Mouse (Mus musculus) C2C12 (cell line): ENCODE results near the gene Bmp6. TPM values are rescaled to one million over a fixed set of nuclear protein-coding genes. Genes with fewer than 3 reads are reported as not detected.

Experiments used
- H3K27me3 ChIP-seq: one replicate; pipeline ENCODE4 v1.6.1; 2011; ENCODE audit not compliant: control insufficient read depth, insufficient read depth, insufficient read length
- H3K36me3 ChIP-seq: one replicate; pipeline ENCODE4 v1.6.1; 2011; ENCODE audit not compliant: control insufficient read depth, insufficient read depth
- H3K4me3 ChIP-seq: one replicate; pipeline ENCODE4 v1.5.1; 2011; ENCODE audit warnings: mild to moderate bottlenecking, control low read depth; ENCODE audit not compliant: poor library complexity, insufficient read depth, severe bottlenecking
- H3K79me2 ChIP-seq: one replicate; pipeline ENCODE4 v1.6.1; 2011; ENCODE audit not compliant: control insufficient read depth, insufficient read depth
- H3K79me3 ChIP-seq: one replicate; pipeline ENCODE4 v1.6.1; 2011; ENCODE audit warnings: low read depth, control low read depth
- H3ac ChIP-seq: one replicate; pipeline ENCODE3; 2011; ENCODE audit warnings: low read depth; ENCODE audit not compliant: control insufficient read depth, insufficient read length
- CEBPB ChIP-seq: IDR thresholded peaks from one replicate; pipeline ENCODE4 v1.6.1; 2011; ENCODE audit warnings: low read depth, mild to moderate bottlenecking, control low read depth, moderate library complexity
- CTCF ChIP-seq: IDR thresholded peaks from one replicate; pipeline ENCODE4 v1.5.1; 2011; ENCODE audit not compliant: control insufficient read depth, insufficient read depth, insufficient read length
- FOSL1 ChIP-seq: IDR thresholded peaks from one replicate; pipeline ENCODE4 v1.8.0; 2011; ENCODE audit warnings: mild to moderate bottlenecking, low read length; ENCODE audit not compliant: poor library complexity, insufficient read depth, severe bottlenecking
- MAX ChIP-seq: IDR thresholded peaks from one replicate; pipeline ENCODE4 v1.6.1; 2011; ENCODE audit warnings: mild to moderate bottlenecking, control low read depth
- MYOD1 ChIP-seq: IDR thresholded peaks from one replicate; pipeline ENCODE4 v1.6.1; 2011; ENCODE audit warnings: low read depth; ENCODE audit not compliant: control insufficient read depth, insufficient read length
- MYOG ChIP-seq: IDR thresholded peaks from one replicate; pipeline ENCODE4 v1.6.1; 2011; ENCODE audit not compliant: control insufficient read depth, insufficient read length; ENCODE audit errors: extremely low read depth
- USF1 ChIP-seq: IDR thresholded peaks from one replicate; pipeline ENCODE4 v1.6.1; 2011; ENCODE audit warnings: low read depth, mild to moderate bottlenecking, control low read depth, moderate library complexity
- polyA plus RNA-seq: library from polyadenylated mRNA; unstranded; fragments of >200 nt; fragmentation: generic; extraction: Trizol; gene quantifications from one replicate; pipeline ENCODE4 v1.2.1, GENCODE M21; 2012; ENCODE audit warnings: missing spikeins

The Bmp6 gene
- polyA plus RNA-seq, 1 experiment = not detected

DNA sequence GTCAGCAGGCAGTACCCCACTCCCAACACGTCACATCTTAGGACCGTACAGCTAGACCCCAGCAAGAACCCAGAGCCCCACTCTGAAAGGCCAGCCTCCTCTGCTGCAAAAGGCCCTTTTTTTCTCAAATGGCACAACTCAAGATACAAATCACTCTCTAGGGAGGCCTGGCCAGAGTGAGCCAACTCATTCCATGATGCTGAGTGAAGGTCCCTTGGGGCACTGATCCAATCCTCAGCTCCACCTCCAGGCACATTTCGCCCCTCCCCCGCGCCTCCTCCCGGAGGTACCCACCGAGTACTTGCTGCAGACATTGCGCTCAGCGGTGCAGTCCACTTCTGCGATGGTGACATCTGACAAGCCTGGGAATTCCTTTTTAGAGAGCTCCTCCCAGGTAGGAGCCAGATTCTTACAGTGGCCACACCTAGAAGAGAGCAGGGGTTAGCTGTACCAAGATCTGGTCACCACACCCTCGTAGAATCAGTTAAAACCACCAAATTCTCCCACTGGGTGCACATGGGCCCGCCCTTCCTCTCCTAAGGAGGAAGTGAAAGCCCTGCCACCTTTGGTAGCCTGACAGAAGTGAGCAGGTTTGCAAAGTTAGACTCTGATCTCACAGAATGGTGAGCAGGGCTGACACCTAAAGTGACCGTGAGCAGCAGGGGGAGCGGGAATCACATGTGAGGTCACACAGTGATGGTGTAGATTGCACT lies 158.4 kb downstream of the Bmp6 start:
- no peak for TF ChIP-seq USF1
- no peak for TF ChIP-seq MYOD1
- TF ChIP-seq CEBPB = no peak
- no peak for TF ChIP-seq CTCF
- TF ChIP-seq FOSL1 = no peak
- TF ChIP-seq MAX = no peak
- no peak for TF ChIP-seq MYOG

GRCm38 (mm10) chr13:38506320-38506719 lies 161.4 kb downstream of the Bmp6 start:
- H3ac ChIP-seq = no peak overlapping the region
- H3K36me3 ChIP-seq = peaks cover 74% of the 10 kb centered on the region
- H3K4me3 ChIP-seq = no peak overlapping the region
- H3K79me2 ChIP-seq = no peaks in the 10 kb centered on the region
- TF ChIP-seq MAX = no peak
- TF ChIP-seq FOSL1 = no peak
- TF ChIP-seq CTCF = no peak
- no peak for TF ChIP-seq MYOG
- TF ChIP-seq USF1 = no peak
- TF ChIP-seq MYOD1 = no peak
- no peak for TF ChIP-seq CEBPB
- H3K27me3 ChIP-seq = no peaks in the 10 kb centered on the region
- H3K79me3 ChIP-seq = no peaks in the 10 kb centered on the region

More for the DNA sequence above, 158.4 kb downstream of the Bmp6 start:
- no peaks in the 10 kb centered on the region for H3K79me2 ChIP-seq
- no peak overlapping the region for H3K4me3 ChIP-seq
- H3K79me3 ChIP-seq = no peaks in the 10 kb centered on the region
- no peaks in the 10 kb centered on the region for H3K27me3 ChIP-seq
- peaks cover 68% of the 10 kb centered on the region for H3K36me3 ChIP-seq
- H3ac ChIP-seq = no peak overlapping the region

- Histone ChIP-seq H3K4me3 (no peak overlapping the region), H3ac (no peak overlapping the region), H3K79me2 (no peaks in the 10 kb centered on the region), H3K79me3 (no peaks in the 10 kb centered on the region), H3K27me3 (no peaks in the 10 kb centered on the region), H3K36me3 (peaks cover 74% of the 10 kb centered on the region)
- TF ChIP-seq CEBPB (no peak), MAX (no peak), USF1 (no peak), MYOG (no peak), MYOD1 (no peak), CTCF (no peak), FOSL1 (no peak)
These were observed 162.0 kb downstream of the Bmp6 start for GRCm38 (mm10) chr13:38506936-38507335.

GRCm38 (mm10) chr13:38509681-38510341 lies 164.9 kb downstream of the Bmp6 start:
- Histone ChIP-seq H3K79me3 (peaks cover 10% of the 10 kb centered on the region), H3K27me3 (no peaks in the 10 kb centered on the region), H3K79me2 (peaks cover 20% of the 10 kb centered on the region), H3ac (no peak overlapping the region), H3K4me3 (no peak overlapping the region), H3K36me3 (peaks cover 79% of the 10 kb centered on the region)
- no peak for TF ChIP-seq MYOG
- no peak for TF ChIP-seq MAX
- TF ChIP-seq MYOD1 = no peak
- TF ChIP-seq CTCF = no peak
- no peak for TF ChIP-seq CEBPB
- TF ChIP-seq USF1 = no peak
- TF ChIP-seq FOSL1 = no peak

GRCm38 (mm10) chr13:38511979-38512378 lies 167.1 kb downstream of the Bmp6 start:
- peaks cover 39% of the 10 kb centered on the region for H3K79me2 ChIP-seq
- peaks cover 19% of the 10 kb centered on the region for H3K79me3 ChIP-seq
- no peak overlapping the region for H3ac ChIP-seq
- no peak overlapping the region for H3K4me3 ChIP-seq
- TF ChIP-seq FOSL1 (no peak), MYOG (no peak), CTCF (no peak), MYOD1 (no peak), CEBPB (no peak), MAX (no peak), USF1 (no peak)
- H3K27me3 ChIP-seq = no peaks in the 10 kb centered on the region
- H3K36me3 ChIP-seq = peaks cover 83% of the 10 kb centered on the region
